Mouse (Mus musculus) R1 (cell line): ENCODE results near the gene Nt5dc2.

ENCODE experiments used
- DNase-seq: peaks from one replicate; pipeline ENCODE4 v3.0.0-alpha.2; 2018; ENCODE audit warnings: low read depth, low spot score

Gene Nt5dc2

DNA sequence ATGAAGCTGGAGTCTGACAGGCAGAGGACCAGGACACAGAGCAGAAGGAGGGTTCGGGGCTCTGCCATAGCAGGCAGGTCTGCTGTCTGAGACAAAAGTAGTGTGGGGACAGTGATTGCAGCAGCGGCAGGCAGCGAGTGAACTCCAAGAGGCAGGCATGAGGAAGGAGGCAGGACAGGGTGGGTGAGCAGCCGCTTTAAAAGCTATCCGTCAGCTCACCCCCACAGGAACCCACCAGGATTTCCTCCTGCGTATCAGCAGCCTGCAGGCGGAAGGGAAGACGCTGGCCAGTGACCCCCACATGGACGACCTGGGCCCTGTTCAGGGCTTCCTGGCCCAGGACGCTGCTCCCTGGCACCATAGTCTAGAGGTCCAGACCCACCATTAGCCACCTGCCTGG lies 37.6 kb downstream of the Nt5dc2 start, which contains the start of gene Stab1:
Stab1 (minus strand) TSS at position 217 of the 400 bp plus-strand sequence.
- no peak for DNase-seq

DNA sequence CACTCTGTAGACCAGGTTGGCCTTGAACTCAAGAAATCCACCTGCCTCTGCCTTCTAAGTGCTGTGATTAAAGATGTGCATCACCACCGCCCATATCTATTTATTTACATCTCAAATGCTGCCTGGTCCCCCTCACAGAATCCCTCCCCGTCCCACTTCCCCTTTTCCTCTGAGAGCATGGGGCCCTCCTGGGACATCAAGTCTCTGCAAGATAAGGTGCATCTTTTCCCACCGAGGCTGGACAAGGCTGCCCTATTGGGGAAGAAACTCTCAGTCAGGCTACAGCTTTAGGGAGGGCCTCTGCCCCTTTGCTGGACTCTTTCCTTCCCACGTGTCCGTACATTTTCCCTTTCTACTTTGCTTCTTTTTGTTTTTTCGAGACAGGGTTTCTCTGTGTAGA lies 38.7 kb downstream of the Nt5dc2 start:
- no peak for DNase-seq

DNA sequence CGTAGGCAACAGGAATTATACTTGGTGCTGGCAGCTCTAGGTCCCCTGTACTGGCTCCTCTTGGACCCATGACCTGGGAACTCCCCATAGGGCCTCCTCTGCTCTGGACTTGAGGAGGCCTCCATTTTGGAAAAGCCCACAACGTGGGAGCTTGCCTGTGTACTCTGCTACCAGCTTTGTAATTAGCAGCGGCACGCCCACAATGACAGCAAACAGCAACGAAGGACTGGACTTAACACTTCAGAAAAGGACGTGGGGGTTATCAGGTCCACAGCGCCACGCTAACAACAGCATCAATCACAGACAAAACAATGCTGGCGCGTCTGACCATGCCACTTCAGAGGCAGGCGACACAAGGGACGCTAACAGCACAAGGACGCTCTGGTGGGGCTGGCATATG lies 40.1 kb downstream of the Nt5dc2 start:
- no peak for DNase-seq

DNA sequence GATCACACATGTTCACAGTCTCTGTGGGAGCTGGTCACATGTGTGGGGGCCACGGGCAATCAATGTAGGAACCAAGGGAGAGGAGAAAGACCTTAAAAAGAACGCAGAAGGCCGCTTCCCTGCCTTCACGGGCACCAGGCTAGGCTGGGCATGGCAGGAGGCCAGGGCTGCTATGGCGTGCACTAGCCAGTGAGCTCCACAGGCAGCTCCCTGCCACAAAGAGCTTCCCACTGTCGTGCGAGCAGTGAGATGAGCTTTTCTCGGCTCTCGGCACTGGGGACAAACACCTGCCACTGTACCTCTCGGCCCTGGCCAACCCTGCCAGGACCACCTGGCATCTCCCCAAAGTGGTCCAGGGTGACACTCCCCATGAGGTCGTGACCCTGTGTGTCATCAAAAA lies 40.5 kb downstream of the Nt5dc2 start:
- no peak for DNase-seq

DNA sequence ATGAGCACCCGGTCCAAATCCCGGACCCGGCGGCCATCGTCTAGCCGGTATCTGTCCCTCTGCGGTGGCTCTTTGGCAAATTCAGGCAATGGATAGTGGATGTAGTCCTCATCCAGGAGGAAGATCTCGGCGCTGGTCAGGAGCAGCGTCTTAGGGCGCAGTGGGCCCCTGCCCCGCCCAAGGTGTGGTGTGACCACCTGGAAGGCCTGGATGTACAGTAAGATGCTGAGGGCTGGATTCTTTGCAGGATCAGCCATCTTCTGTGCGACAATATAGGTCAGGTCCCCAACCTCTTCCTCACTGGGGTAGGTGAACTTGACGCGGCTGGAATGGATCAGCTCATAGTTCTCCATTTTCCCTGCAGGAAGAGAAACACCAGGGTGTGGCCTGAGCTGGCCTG lies 41.0 kb downstream of the Nt5dc2 start:
- DNase-seq: no peak

DNA sequence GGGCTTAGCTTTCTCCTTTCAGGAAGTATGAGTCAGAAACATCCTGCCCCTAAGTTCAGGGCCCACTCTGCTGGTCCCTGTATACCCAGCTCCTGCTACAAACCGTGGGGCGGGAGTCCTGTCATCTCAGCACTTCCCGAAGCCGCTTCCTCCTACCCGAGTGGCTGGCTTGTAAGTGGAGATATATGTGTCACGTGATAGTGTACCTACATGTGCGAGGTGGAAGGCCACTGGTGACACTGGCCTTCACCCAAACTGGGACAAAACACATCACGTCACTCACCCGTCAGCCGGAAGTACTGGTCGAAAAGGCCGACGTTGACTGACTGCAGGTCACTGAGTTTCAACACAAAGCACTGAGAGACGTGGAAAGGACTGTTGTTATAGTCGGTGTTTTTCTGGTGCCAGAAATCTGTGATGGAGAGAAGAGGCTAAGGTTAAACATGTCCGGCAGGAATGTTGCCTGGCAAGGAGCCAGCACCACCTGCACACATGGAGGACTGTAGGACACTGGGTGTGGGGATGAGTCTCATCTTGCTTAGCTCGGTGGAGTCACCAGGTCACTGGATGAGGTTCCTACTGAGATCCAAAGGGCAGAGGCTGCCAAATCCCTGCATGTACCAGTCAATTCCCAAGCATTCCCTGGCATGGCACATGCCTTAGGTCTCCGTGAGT lies 42.1 kb downstream of the Nt5dc2 start:
- no peak for DNase-seq

DNA sequence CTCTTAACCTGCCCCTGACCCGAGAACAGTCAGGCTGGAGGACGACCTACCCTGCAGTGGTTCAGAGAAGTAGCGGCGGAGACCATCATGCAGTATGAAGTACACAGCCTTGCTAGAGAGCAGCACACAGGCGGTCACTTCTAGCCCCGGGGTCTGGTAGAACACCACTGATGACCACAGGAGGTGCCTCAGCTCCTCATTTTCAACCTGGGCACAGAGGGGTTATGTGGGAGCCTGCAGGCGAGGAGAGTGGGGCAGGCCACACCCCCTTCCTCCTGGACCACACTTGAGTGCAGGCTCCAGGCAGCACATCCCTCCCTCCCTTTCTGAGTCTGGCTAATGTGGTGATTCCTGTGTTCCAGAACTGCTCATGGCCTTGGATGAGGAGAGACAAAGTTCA lies 42.7 kb downstream of the Nt5dc2 start:
- no peak for DNase-seq

DNA sequence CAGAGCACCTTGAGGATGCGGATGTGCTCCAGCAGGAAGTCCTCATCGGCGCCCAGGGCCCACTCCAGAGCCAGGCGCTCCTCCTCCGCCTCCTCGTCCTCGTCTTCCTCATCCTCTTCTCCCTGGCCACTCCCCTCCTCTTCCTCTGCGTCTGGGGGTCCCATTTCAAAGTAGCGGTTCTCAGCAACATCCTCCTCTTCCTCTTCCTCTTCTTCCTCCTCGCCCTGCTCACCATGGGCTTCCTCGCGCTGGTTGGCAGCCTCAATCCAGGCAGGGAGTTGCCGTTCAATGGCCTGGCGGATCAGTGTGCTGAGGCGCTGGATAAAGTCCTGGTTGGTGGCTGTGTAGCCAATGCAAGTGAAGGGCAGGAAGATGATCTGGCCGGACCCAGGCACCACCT lies 46.4 kb downstream of the Nt5dc2 start:
- DNase-seq: peak; percentile 19

DNA sequence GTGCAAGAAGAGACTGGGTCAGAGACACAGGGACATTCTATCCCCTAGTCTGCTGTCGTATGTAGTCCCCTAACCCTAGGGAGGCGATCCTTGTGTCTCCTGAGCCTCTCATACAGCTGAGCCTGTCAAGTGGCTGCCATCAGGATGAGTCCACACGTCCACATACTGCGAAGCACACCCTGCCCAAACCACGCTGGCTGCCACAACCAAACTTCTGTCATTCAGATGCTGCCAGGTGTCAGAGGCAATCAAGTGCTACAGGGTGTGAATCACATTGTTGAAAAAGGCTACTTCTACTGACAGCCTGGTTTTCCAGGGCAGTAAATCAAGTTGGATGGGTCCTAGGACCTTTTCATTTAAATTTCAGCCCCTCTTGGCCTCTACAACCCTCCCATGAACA lies 46.9 kb downstream of the Nt5dc2 start:
- no peak for DNase-seq

DNA sequence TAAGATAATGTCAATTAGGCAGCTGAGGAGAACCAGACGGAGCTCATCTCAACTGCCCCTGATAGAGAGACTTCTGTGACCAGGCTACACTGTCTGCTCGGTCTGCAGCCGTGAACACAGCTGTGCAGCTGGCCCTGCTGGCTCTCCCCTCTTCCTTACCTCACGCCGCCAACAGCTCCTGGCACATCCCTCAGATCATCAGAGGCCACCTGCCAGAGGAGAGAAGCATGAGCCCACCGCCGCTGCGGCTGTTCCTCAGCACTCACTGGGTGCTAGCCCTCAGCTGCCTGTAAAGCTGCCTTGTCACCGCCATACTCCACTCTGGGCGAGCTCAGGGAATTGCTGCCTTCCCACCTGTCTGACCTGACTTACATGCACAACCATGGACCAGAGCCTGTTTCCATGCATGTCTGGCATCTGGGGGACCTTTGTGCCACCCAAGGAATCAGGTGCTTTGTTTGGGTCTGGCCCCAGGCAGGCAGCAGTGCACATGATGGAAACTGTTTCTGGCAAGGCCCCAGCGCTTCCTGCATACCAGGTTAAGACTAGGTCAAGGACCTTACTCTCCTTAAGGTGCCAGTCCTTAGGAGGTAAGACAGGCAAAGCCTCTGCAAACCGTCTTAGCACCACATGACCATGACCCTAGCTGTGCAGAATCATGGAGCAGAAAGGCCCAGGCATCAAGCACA lies 49.0 kb downstream of the Nt5dc2 start:
- no peak for DNase-seq

DNA sequence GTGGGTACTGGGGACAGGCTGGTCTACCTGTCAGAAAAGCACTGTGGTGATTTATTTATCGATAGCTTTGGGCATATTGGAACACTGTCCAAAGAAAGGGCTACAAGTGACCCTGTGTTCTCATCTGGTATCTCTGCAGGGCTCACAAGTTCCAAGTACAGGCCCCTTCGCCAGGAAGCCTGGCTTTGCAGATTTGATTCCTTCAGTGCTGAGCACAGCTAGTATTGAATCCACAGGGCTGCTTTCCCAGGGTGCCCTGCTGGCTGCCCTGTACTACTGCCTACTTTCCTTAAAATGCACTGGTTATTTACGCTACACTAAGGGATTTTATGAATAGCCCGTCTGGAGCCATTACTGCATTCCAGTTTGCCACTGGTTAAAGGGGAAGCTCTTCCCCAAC lies 50.7 kb downstream of the Nt5dc2 start:
- no peak for DNase-seq

DNA sequence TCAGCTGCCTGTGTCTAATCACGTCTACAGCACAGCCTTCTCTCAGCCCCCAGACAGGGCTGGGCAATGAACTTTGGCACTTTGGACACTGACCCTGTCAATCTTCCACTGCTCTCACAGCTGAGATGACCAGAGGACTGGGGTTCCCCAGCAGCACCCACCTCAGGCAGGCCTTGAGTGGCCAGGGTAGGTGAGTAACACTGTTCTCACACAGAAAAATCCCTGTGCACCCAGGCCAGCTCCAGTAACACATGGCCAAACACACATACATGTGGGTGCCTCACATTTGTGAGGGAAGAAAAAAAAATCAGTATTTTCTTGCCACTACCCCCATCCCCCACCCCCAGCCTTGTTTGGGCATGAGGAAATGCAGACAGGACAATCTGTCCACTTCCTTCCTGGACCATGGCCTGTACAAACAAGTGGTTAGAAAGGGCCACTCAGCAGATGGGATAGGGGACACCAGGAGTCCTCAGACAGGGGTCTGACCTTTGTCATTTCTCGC lies 52.0 kb downstream of the Nt5dc2 start:
- no peak for DNase-seq

DNA sequence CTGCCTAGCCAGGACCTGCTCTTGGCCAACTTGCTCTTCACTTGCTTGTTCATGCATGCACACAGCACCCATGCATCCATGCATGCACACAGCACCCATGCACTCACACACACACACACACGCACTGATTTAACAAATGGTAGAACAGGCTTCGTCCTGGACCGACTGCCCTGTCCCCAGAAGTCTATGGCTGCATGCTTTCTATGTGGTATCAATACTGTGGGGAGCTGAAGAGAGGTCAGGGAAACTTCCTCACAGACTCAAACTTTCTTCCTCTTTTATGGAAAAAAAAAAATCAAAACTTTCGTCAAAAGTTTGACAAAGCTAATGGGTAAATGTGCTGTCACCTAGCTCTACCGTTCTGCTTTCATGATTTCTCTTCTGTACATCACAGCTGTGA lies 52.7 kb downstream of the Nt5dc2 start:
- no peak for DNase-seq

DNA sequence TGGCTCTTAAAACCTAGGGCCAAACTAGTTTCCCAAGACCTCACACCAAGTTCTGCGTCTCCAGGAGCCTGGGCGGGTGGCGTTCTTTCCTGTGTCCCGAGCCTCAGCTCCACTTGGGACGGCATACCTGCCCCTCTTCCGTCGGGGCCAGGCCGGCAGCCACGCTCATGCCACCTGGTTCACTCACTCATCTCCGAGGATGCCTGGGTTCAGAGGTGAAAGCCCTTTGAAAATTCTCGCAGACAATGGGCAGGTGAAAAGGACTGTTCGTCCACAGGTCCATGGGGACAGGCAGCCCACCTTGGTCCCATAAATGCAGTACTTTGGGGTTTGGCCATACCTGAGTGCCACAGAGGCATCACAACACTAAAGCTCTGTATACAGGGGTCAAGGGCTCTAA lies 53.3 kb downstream of the Nt5dc2 start:
- DNase-seq: no peak

DNA sequence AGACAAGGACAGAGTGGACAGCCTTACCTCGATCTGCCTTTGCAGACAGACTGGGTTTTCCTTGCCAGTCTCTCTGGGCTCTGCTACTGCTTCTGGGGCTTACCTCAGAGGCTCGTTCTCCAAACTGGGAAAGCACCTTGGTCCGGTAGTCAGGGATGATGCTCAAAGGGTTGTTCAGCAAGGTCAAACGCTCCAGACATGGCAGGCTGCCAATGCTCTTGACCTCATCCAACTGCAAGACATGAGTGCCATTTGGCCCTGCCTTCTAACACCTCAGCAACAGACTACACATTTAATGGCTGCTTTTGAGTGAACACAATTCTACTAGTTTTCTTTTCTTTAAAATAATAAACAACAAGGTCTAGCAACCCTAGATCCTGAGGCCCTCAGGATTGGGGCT lies 55.8 kb downstream of the Nt5dc2 start:
- DNase-seq: no peak
